Mouse (Mus musculus) cerebellum, postnatal 10 days (tissue): Measurements from ENCODE around the gene Sdccag8.

ENCODE experiments used
- DNase-seq, 2 experiments: peaks; one replicate each; pipeline ENCODE4 v3.0.0; 2021; ENCODE audit warnings: mixed read lengths in 2 of 2

Sdccag8 gene

DNA sequence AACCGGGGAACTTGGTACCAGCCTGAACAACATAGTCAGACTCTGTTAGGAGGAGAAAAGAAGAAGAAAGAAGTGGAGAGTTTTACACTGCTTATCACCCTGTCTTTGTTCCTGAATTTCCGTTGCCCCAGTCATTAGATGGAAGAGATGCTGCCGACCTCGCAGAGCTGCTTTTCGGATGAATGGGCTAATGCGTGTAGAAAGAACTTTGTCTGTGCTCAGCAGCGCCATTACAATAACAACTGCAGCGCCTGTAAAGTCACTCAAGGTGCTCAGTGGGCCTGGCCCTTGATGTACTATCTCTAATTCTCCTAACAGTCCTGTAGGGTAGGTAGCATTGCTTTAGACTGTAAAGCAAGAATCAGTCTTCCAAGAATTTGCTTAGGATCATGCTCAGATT, 178.1 kb downstream of the Sdccag8 start:
- DNase-seq = no peak

DNA sequence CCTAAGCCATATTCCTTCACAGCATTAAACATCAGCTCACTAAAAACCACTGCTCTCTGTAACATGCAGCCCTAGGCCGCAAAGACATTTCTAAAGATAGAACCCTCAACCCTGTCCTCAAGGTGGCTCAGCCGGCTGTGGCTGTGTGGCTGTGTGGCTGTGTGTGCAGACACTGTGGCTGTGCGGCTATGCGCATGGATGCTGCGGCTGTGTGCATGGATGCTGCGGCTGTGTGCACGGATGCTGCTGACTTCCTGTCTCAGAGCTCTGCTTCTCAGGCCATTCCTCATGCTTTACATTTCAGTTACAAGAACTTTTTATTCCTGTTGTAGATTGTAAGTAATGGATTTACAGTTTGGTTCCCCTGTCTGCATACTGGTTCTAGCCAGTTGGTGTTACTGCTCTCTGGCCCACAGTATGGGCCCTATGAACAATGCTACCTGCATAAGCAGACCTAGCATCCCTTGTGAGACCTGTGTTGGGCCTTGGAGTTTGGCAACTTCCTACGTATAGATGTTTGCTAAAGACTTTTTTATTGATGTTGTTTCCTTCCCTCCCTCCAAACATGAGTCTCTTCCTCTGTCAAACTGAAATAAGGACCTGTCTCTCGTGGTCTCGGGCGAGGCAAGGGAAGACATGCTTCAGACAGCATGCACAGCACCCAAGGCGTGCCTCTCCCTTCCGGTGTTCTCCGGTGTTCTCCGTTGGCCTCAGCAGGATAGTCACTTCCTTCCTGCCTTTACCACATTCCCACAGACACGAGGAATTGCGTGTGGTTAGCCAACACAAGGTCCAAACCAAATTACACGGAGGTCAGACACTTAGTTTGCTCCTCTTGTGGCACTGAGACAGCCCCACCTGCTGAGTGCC, 178.9 kb downstream of the Sdccag8 start:
- DNase-seq = no peak

GRCm38 (mm10) chr1:176994087-176994486, 179.6 kb downstream of the Sdccag8 start:
- peak; percentile 72 to 81 for DNase-seq

DNA sequence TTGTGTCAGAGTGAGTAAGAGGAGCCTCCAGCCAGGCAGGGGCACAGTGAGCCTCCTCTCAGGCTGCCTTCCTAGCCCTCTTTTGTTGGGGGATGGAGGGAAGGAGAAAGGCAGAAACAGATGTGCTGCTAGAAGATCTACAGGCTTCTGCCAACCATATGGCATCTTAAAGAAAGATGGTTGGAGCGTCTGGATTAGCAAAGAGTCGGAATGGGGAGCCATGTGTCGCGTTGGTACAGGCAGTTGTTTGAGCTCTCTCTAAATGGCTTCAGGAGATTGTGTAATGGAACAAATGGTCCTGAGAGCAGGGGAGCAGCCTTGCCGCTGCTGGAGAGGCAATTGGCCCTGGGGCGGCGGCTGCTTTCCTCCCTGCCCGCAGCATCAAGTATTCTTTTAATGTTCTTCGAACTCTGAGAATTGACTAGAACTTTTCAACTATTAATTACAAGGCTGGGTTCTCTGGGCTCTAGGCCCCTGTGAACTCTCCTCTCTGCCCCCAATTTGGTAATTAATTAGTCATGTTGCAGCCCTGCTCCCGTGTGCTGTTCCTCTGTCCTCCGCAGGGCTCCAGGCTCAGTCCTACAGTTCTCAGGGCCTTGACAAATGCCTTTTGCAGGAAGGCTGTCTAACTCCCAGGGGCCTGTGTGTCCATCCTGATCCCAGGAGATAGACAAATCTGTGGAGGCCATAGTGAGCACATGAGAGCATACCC, 180.4 kb downstream of the Sdccag8 start:
- peak; percentile 60 to 65 for DNase-seq

DNA sequence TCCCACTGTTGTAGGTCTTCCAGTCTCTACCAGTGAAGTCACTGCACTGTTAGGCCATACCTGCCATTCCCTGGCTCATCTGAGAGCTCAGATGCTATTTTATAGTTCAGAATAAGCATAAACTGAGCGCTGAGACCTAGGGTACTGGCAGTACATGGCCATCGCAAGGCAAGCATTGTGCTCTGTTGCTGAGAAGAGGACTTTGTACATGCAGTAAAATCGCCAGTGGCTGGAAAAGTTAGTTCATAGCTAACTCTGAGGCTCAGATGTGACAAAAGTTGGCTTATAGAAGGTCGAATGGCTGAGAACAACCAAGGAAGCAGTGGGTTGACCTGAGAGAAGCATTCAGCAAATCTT, 180.9 kb downstream of the Sdccag8 start:
- DNase-seq = no peak

- peak in 1 of 2 experiments; percentile 55 for DNase-seq
Observed at GRCm38 (mm10) chr1:176996166-176996565, 181.7 kb downstream of the Sdccag8 start.

DNA sequence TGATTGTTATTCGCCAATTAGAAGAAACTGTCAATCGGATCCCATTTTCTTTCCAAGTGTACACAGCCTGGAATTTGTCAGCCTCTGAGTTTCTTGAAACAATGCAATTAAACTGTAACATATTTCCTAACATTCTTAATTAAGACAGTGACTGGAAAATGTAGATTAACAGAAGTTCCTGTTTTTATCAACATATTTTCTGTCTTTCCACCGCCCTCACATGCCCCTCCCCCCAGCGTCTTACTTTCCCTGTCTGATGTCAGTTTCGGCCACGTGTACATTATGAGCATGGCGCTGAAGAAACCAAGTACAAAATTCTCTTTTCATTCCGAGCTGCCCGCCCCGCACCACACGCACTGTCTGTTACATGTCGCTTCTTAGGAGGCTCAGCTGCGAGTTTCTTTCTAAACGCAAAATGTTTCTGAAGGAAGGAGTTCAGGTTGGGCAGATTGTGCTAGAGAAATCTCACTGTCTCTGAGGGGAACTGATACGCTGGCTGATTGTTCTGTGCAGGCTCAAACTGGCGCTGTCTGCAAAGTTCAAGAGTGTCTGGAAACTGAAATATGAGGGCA, 182.3 kb downstream of the Sdccag8 start:
- DNase-seq = peak; percentile 84 to 86

DNA sequence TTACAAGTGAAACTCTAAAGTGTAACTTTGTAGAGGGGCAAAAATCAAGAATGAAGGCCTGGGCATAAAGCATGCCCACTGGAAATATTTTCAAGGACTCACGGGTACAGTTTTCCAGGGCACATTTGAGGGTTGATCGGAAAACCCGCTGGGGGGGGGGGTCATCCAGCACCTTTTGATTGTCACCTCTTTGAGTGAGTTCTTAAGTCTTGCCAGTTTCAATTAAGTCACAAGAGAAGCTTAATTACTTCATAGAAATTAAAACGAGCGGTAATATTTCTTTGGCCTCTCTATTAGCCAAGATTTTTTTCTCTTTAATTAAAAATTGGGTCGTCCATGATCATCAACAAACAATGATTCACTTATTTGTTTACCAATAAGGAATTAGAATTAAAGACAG, 182.8 kb downstream of the Sdccag8 start:
- DNase-seq = no peak

- DNase-seq = peak; percentile 83 to 88
Observed at GRCm38 (mm10) chr1:176997711-176998689, 183.5 kb downstream of the Sdccag8 start.

GRCm38 (mm10) chr1:176999011-176999410, 184.6 kb downstream of the Sdccag8 start:
- DNase-seq = peak; percentile 79 to 86

- no peak for DNase-seq
Observed at GRCm38 (mm10) chr1:177002951-177003350, 188.5 kb downstream of the Sdccag8 start.

DNA sequence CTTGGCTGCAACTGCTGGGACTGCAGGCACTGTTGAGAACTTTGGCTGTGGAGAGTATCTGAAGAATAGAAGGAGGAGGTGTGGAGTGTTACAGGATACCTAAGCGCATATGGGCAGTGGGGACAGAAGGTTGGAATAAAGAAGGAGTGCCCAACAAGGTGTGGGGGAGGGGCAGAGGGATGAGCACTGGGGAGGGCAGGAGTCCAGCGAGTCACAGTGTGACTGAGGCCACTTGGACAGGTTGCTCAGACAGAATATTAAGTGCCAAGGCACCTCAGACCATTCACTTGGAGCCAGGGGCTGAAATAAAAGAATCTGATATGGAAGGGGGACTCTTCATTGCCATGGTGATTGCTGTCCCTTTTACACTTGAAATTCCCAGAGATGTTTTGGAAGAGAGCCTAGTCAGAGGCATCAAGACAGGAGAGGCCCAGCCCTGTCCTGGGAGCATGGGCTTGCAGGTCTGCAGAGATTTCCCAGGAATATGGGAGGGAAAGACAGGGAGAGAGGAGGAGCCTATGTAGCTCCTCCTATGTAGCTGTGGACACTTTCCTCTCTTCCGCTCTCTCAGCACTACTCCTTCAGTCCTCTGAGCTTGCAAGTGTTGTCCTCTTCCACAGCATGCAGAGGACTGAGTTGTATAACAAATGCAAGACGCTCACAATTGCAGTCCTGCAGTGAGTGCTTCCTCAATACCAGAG, 189.7 kb downstream of the Sdccag8 start:
- DNase-seq = peak; percentile 71 to 75

GRCm38 (mm10) chr1:177007405-177007804, 192.9 kb downstream of the Sdccag8 start:
- DNase-seq = peak in 1 of 2 experiments; percentile 54

DNA sequence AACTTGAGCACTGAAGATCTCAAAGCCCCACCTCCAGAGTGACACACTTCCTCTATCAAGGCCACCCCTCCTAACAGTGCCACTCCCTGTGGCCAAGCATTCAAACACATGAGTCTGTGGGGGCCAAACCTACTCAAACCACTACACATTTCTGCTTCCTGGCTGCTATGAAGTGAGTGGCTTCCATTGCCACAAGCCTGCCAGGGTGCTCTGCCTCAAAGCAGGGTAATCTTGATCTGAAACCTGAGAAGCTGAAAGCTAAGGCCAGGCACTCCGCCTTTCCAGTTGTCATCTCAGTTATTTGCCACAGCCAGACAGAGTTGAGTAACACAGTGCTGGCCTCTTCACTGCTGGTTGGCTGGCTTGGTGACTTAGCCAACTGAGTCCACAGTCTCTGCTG, 194.3 kb downstream of the Sdccag8 start:
- DNase-seq = no peak

GRCm38 (mm10) chr1:177010041-177010440, 195.6 kb downstream of the Sdccag8 start:
- no peak for DNase-seq

DNA sequence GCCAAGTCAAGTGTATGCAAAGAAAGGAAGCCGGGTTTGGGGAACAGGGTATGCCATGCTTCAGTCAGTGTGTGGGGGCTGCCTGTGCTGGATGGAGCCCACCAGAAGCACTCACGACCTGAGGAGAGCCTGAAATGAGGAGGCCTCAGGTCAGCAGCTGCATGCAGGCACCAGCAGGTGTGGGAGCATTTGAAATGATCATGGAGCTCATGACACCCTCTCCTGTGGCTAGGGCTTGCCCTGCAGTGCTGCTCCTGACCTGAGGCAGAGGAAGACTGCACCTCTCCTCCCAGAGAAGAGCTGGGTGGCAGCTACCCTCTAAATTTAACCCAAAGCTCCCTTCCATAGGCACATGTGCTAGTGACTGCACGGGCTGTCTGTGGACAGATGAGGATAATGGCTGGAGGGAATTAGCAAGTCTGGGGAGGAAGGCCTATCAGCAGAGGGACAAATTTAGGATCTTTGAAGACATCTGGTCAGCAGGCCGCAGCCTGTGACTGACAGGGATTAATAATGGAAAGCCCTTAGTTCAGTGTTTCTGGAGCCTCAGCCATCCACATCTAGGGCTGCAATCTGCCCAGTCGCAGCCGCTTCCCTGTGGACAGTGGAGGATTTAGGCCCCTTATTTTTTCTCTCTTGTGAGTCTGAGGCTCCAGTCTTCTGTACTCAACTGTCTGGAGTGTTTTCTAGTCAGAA, 196.3 kb downstream of the Sdccag8 start:
- DNase-seq = no peak

DNA sequence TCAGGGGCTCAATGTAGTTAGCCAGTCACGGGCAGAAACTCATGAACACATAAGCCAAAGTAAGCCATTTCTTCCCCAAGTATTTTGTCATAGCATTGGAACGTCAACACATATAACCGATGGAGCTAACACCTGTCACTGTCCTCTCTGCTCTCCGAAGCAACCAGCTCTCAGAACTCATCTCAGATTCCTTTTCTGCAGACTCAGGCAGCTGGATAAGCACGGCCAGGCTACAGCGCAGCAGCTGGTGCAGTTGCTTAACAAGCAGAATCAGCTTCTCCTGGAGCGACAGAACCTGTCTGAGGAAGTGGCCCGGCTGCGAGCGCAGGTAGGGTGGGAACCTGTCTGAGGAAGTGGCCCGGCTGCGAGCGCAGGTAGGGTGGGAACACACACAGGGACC, 197.2 kb downstream of the Sdccag8 start:
- DNase-seq = no peak

- DNase-seq = no peak
Observed at GRCm38 (mm10) chr1:177012774-177013173, 198.3 kb downstream of the Sdccag8 start.

DNA sequence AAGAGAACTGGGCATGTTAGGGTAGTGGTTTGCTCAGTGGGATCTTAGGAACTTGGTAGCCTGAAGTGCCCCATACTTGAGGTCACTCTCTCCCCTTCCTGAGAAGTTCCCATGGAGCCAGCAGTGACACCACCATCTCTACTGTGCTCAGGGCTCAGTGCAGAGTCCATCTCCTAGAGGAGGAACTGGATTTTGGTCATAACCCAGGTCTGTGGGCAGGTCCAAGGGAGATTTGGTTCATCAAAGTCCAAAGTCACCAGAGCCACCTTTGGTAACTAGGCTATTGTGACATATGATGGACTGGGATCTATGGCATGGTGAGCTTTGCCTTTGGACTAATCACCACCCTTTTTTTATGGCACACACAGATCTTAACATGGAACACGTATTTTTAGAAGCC, 198.9 kb downstream of the Sdccag8 start:
- no peak for DNase-seq

- peak; percentile 49 to 65 for DNase-seq
Observed at GRCm38 (mm10) chr1:177013776-177014175, 199.3 kb downstream of the Sdccag8 start.

GRCm38 (mm10) chr1:177014346-177014745, 199.9 kb downstream of the Sdccag8 start:
- no peak for DNase-seq
